Mouse (Mus musculus): Measurements from ENCODE around the gene Clasp1. TPM values are rescaled to one million over a fixed set of nuclear protein-coding genes. Genes with fewer than 3 reads are reported as not detected.
A peak's percentile ranks its signal among the peaks of the same experiment; 100 is the strongest.

Clasp1 gene
- polyA plus RNA-seq, 1 experiment from 2014 or later = 41.1 TPM

GRCm38 (mm10) chr1:118460716-118461115, 71.9 kb downstream of the Clasp1 start:
- DNase-seq (ENCODE audit: low spot score) (no peak), ATAC-seq (replicated peaks; ENCODE audit: low FRiP score) (no peak)
- peaks cover 24% of the 10 kb centered on the region for H3K4me1 ChIP-seq (replicated peaks; ENCODE audit: control insufficient read depth, insufficient read depth, low read length)
- no peak overlapping the region for H3K9ac ChIP-seq (ENCODE audit: low read depth, low read length)
- 87% methylated on average over 5 of the region's 5 CpGs for WGBS
- H3K9me3 ChIP-seq (ENCODE audit: control insufficient read depth, low read length) = no peaks in the 10 kb centered on the region
- H3K36me3 ChIP-seq (ENCODE audit: control insufficient read depth, insufficient read depth, low read length) = peaks cover 14% of the 10 kb centered on the region
- no peak overlapping the region for H3K4me2 ChIP-seq
- no peak overlapping the region for H3K4me3 ChIP-seq (ENCODE audit: low read depth, low read length)
- H3K27ac ChIP-seq (ENCODE audit: low read depth, low read length) = no peak overlapping the region
- no peaks in the 10 kb centered on the region for H3K27me3 ChIP-seq (replicated peaks; ENCODE audit: control insufficient read depth, insufficient read depth, low read length)

GRCm38 (mm10) chr1:118466041-118466440, 77.2 kb downstream of the Clasp1 start:
- no peak for DNase-seq (ENCODE audit: low spot score)
- H3K36me3 ChIP-seq (ENCODE audit: control insufficient read depth, insufficient read depth, low read length) = peaks cover 18% of the 10 kb centered on the region
- no peaks in the 10 kb centered on the region for H3K4me1 ChIP-seq (replicated peaks; ENCODE audit: control insufficient read depth, insufficient read depth, low read length)
- H3K4me2 ChIP-seq = no peak overlapping the region
- H3K9ac ChIP-seq (ENCODE audit: low read depth, low read length) = no peak overlapping the region
- H3K27me3 ChIP-seq (replicated peaks; ENCODE audit: control insufficient read depth, insufficient read depth, low read length) = no peaks in the 10 kb centered on the region
- H3K4me3 ChIP-seq (ENCODE audit: low read depth, low read length) = no peak overlapping the region
- no peaks in the 10 kb centered on the region for H3K9me3 ChIP-seq (ENCODE audit: control insufficient read depth, low read length)
- no peak for ATAC-seq (replicated peaks; ENCODE audit: low FRiP score)
- H3K27ac ChIP-seq (ENCODE audit: low read depth, low read length) = no peak overlapping the region
- 91% methylated on average over 6 of the region's 6 CpGs for WGBS

- no peak overlapping the region for H3K9ac ChIP-seq (ENCODE audit: low read depth, low read length)
- H3K4me1 ChIP-seq (replicated peaks; ENCODE audit: control insufficient read depth, insufficient read depth, low read length) = peaks cover 4% of the 10 kb centered on the region; the same call in 1 of the 2 replicates
- H3K27ac ChIP-seq (ENCODE audit: low read depth, low read length) = no peak overlapping the region
- H3K36me3 ChIP-seq (ENCODE audit: control insufficient read depth, insufficient read depth, low read length) = no peaks in the 10 kb centered on the region; the same call in 1 of the 2 replicates
- DNase-seq (ENCODE audit: low spot score) (no peak), ATAC-seq (replicated peaks; ENCODE audit: low FRiP score) (no peak)
- no peak overlapping the region for H3K4me2 ChIP-seq
- no peak overlapping the region for H3K4me3 ChIP-seq (ENCODE audit: low read depth, low read length)
- no peaks in the 10 kb centered on the region for H3K27me3 ChIP-seq (replicated peaks; ENCODE audit: control insufficient read depth, insufficient read depth, low read length)
- H3K9me3 ChIP-seq (ENCODE audit: control insufficient read depth, low read length) = no peaks in the 10 kb centered on the region
- 62% methylated on average over 8 of the region's 8 CpGs for WGBS
Measured at GRCm38 (mm10) chr1:118472386-118472785, 83.5 kb downstream of the Clasp1 start.

- DNase-seq (ENCODE audit: low spot score) = no peak
- ATAC-seq (replicated peaks; ENCODE audit: low FRiP score) = peak; percentile 81
- Histone ChIP-seq H3K36me3 (ENCODE audit: control insufficient read depth, insufficient read depth, low read length) (peaks cover 2% of the 10 kb centered on the region; the same call in 1 of the 2 replicates), H3K4me3 (ENCODE audit: low read depth, low read length) (no peak overlapping the region), H3K4me1 (replicated peaks; ENCODE audit: control insufficient read depth, insufficient read depth, low read length) (peaks cover 23% of the 10 kb centered on the region), H3K4me2 (no peak overlapping the region), H3K9ac (ENCODE audit: low read depth, low read length) (no peak overlapping the region), H3K9me3 (ENCODE audit: control insufficient read depth, low read length) (no peaks in the 10 kb centered on the region), H3K27ac (ENCODE audit: low read depth, low read length) (no peak overlapping the region), H3K27me3 (replicated peaks; ENCODE audit: control insufficient read depth, insufficient read depth, low read length) (no peaks in the 10 kb centered on the region)
- 35% methylated on average over 4 of the region's 4 CpGs for WGBS
Measured at GRCm38 (mm10) chr1:118476919-118477318, 88.1 kb downstream of the Clasp1 start.

- Histone ChIP-seq H3K36me3 (ENCODE audit: control insufficient read depth, insufficient read depth, low read length) (0 out of 2 replicates have a peak, but pooled peaks cover 2% of the 10 kb centered on the region), H3K9me3 (ENCODE audit: control insufficient read depth, low read length) (no peaks in the 10 kb centered on the region), H3K9ac (ENCODE audit: low read depth, low read length) (no peak overlapping the region), H3K4me1 (replicated peaks; ENCODE audit: control insufficient read depth, insufficient read depth, low read length) (peaks cover 43% of the 10 kb centered on the region), H3K27ac (ENCODE audit: low read depth, low read length) (no peak overlapping the region; the same call in 1 of the 2 replicates), H3K4me3 (ENCODE audit: low read depth, low read length) (no peak overlapping the region), H3K4me2 (no peak overlapping the region), H3K27me3 (replicated peaks; ENCODE audit: control insufficient read depth, insufficient read depth, low read length) (no peaks in the 10 kb centered on the region)
- DNase-seq (ENCODE audit: low spot score) (no peak), ATAC-seq (replicated peaks; ENCODE audit: low FRiP score) (peak; percentile 65)
- WGBS = 48% methylated on average over 4 of the region's 4 CpGs
Measured at GRCm38 (mm10) chr1:118479246-118479645, 90.4 kb downstream of the Clasp1 start.

GRCm38 (mm10) chr1:118480484-118481364, 91.9 kb downstream of the Clasp1 start:
- H3K4me2 ChIP-seq = no peak overlapping the region
- peak overlapping the region; percentile 43 for H3K27ac ChIP-seq (ENCODE audit: low read depth, low read length)
- no peak overlapping the region for H3K9ac ChIP-seq (ENCODE audit: low read depth, low read length)
- no peak overlapping the region for H3K4me3 ChIP-seq (ENCODE audit: low read depth, low read length)
- DNase-seq (ENCODE audit: low spot score) (no peak), ATAC-seq (replicated peaks; ENCODE audit: low FRiP score) (no peak)
- H3K4me1 ChIP-seq (replicated peaks; ENCODE audit: control insufficient read depth, insufficient read depth, low read length) = peaks cover 50% of the 10 kb centered on the region
- 73% methylated on average over 8 of the region's 8 CpGs for WGBS
- no peaks in the 10 kb centered on the region for H3K9me3 ChIP-seq (ENCODE audit: control insufficient read depth, low read length)
- no peaks in the 10 kb centered on the region for H3K27me3 ChIP-seq (replicated peaks; ENCODE audit: control insufficient read depth, insufficient read depth, low read length)
- 0 out of 2 replicates have a peak, but pooled peaks cover 2% of the 10 kb centered on the region for H3K36me3 ChIP-seq (ENCODE audit: control insufficient read depth, insufficient read depth, low read length)

- H3K27ac ChIP-seq (ENCODE audit: low read depth, low read length) = peak overlapping the region; percentile 43
- peaks cover 50% of the 10 kb centered on the region for H3K4me1 ChIP-seq (replicated peaks; ENCODE audit: control insufficient read depth, insufficient read depth, low read length)
- H3K4me2 ChIP-seq = no peak overlapping the region
- no peak for DNase-seq (ENCODE audit: low spot score)
- peak; percentile 32; the same call in 1 of the 2 replicates for ATAC-seq (replicated peaks; ENCODE audit: low FRiP score)
- no peak overlapping the region for H3K9ac ChIP-seq (ENCODE audit: low read depth, low read length)
- 0 out of 2 replicates have a peak, but pooled peaks cover 2% of the 10 kb centered on the region for H3K36me3 ChIP-seq (ENCODE audit: control insufficient read depth, insufficient read depth, low read length)
- no peaks in the 10 kb centered on the region for H3K27me3 ChIP-seq (replicated peaks; ENCODE audit: control insufficient read depth, insufficient read depth, low read length)
- WGBS = 78% methylated on average over 4 of the region's 4 CpGs
- H3K9me3 ChIP-seq (ENCODE audit: control insufficient read depth, low read length) = no peaks in the 10 kb centered on the region
- H3K4me3 ChIP-seq (ENCODE audit: low read depth, low read length) = no peak overlapping the region
Measured at GRCm38 (mm10) chr1:118481365-118481702, 92.5 kb downstream of the Clasp1 start.

GRCm38 (mm10) chr1:118481703-118482102, 92.8 kb downstream of the Clasp1 start:
- Histone ChIP-seq H3K4me3 (ENCODE audit: low read depth, low read length) (no peak overlapping the region), H3K4me1 (replicated peaks; ENCODE audit: control insufficient read depth, insufficient read depth, low read length) (peaks cover 47% of the 10 kb centered on the region), H3K9me3 (ENCODE audit: control insufficient read depth, low read length) (no peaks in the 10 kb centered on the region), H3K36me3 (ENCODE audit: control insufficient read depth, insufficient read depth, low read length) (0 out of 2 replicates have a peak, but pooled peaks cover 2% of the 10 kb centered on the region), H3K27me3 (replicated peaks; ENCODE audit: control insufficient read depth, insufficient read depth, low read length) (no peaks in the 10 kb centered on the region), H3K27ac (ENCODE audit: low read depth, low read length) (peak overlapping the region; percentile 43), H3K4me2 (no peak overlapping the region), H3K9ac (ENCODE audit: low read depth, low read length) (no peak overlapping the region)
- no peak for DNase-seq (ENCODE audit: low spot score)
- no peak for ATAC-seq (replicated peaks; ENCODE audit: low FRiP score)
- 75% methylated on average over 6 of the region's 6 CpGs for WGBS

Measured in liver, embryonic 11.5 days (tissue).